Mouse (Mus musculus) leukemia stem cell, adult 10-12 weeks (primary cell): ENCODE measurements around the gene Bex6. TPM values are rescaled to one million over a fixed set of nuclear protein-coding genes. Genes with fewer than 3 reads are reported as not detected.

ENCODE experiments used
- polyA plus RNA-seq: library from polyadenylated mRNA; stranded (reverse); fragments of >175 nt; gene quantifications from 2 replicates; pipeline ENCODE4 v1.2.3, GENCODE M21; 2012; ENCODE audit warnings: low replicate concordance

The Bex6 gene
- polyA plus RNA-seq = not detected in 2 replicates

DNA sequence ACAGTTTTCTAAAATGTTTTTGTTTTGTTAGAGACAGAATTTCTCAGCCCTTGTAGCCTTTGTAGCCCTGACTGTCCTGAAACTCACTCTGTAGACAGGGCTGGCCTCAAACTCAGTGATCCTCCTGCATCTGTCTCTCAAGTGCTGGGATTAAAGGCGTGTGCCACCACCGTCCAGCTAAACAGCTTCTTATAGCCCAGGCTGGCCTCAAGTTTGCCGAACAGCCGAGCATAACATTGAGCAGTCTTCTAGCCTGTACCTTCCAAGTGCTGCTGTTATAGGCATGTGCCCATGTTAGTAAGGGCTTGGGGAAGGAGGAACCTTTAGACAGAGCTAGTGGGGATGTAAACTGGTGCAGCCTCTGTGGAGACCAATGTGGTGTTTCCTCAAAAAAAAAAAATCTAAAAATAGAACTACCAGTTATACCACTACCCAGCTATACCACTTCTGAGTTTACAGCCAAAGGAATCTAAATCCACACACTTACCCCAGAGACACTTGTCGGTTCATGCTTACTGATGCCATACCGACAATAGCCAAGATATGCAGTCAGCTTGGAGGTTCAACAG is at the start of gene Bex6:
Gene Bex6, plus strand, starts transcription at position 491 of the 569 bp plus-strand sequence.

DNA sequence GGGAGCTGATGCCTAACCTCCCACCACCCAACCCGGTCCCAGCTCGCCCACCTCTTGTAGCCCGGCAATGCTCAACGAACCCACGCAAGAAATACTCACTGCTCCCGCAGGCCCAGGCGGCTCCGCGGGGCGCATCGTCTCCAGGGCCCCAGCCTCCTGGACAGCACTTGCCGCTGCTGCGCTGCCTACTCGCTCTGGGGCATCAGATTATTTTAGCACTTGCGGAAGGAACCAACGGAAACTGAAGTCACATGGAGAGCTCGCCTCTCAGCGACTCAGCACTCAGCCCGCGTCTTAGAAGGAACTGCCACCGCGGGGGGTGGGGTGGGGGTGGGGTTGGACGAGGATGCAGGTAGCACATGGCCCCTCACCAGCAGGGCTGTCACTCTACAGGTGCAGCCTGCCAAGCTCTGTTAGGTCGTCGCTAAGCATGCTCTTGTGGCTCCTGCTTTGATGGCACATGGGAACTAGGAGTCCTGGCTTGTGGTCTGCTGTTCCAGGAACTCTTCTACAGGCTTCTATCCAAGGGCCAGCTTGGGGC is 14.3 kb upstream of the Bex6 start, which contains the start of gene Nrros:
Gene Nrros, minus strand, starts transcription at position 314 of the 541 bp plus-strand sequence.

Other genes starting within 250 kb of the Bex6 start
- gene Pigz, start 246.0 kb upstream of the Bex6 start, polyA plus RNA-seq = 1.3 TPM in 1 of 2 replicates, not detected in the other
- 85.8 and 120 TPM in 2 replicates for gene 0610012G03Rik, start 231.3 kb upstream of the Bex6 start, polyA plus RNA-seq
- 36.3 and 37.5 TPM in 2 replicates for gene Ncbp2, start 231.3 kb upstream of the Bex6 start, polyA plus RNA-seq
- 1.3 and 1.6 TPM in 2 replicates for gene Senp5, start 176.5 kb upstream of the Bex6 start, polyA plus RNA-seq
- 48.6 and 50.2 TPM in 2 replicates for gene Pak2, start 100.5 kb upstream of the Bex6 start, polyA plus RNA-seq
- gene Pigx, start 80.1 kb upstream of the Bex6 start, polyA plus RNA-seq = 32.2 and 33.9 TPM in 2 replicates
- gene Cep19, start 80.0 kb upstream of the Bex6 start, polyA plus RNA-seq = 4.2 and 4.8 TPM in 2 replicates
- 81.8 and 118 TPM in 2 replicates for gene Nrros, start 14.2 kb upstream of the Bex6 start, polyA plus RNA-seq
- 3.5 and 4.8 TPM in 2 replicates for gene Fbxo45, start 67.3 kb downstream of the Bex6 start, polyA plus RNA-seq
- gene Wdr53, start 67.4 kb downstream of the Bex6 start, polyA plus RNA-seq = 5.9 TPM in 2 replicates
- gene Smco1, start 91.6 kb downstream of the Bex6 start, polyA plus RNA-seq = not detected in 2 replicates
- gene Rnf168, start 97.6 kb downstream of the Bex6 start, polyA plus RNA-seq = 8.2 and 12.7 TPM in 2 replicates
- gene Ubxn7, start 152.4 kb downstream of the Bex6 start, polyA plus RNA-seq = 1.1 and 2.5 TPM in 2 replicates
- not detected in 2 replicates for gene Tm4sf19, start 220.7 kb downstream of the Bex6 start, polyA plus RNA-seq
- gene Tctex1d2, start 239.9 kb downstream of the Bex6 start, polyA plus RNA-seq = 2.0 TPM in 1 of 2 replicates, not detected in the other